Mouse (Mus musculus) effector memory CD4-positive, alpha-beta T cell, adult 5 months (primary cell): ENCODE results near the gene P2rx5. TPM values are rescaled to one million over a fixed set of nuclear protein-coding genes. Genes with fewer than 3 reads are reported as not detected.

Experiments used
- polyA plus RNA-seq: library from polyadenylated mRNA; unstranded; fragments of 100-300 nt; shearing (Covaris generic); gene quantifications from one replicate; pipeline ENCODE4 v1.2.1, GENCODE M21; 2017

Gene P2rx5
- polyA plus RNA-seq = not detected

GRCm38 (mm10) chr11:73159957-73160810, at the start of gene P2rx5:
Gene P2rx5 (plus strand): TSS chr11:73160421.

GRCm38 (mm10) chr11:73137591-73138501, 22.4 kb upstream of the P2rx5 start, which contains the start of gene Haspin:
Gene Haspin (minus strand): TSS chr11:73138294.

GRCm38 (mm10) chr11:73176608-73177508, 16.6 kb downstream of the P2rx5 start, which contains the start of the genes Emc6 and Tax1bp3:
Gene Emc6 (minus strand): TSS chr11:73177037.
Gene Tax1bp3 (plus strand): TSS chr11:73177083.

GRCm38 (mm10) chr11:73198603-73199229, 38.5 kb downstream of the P2rx5 start, which contains the start of gene Ctns:
Gene Ctns (minus strand): TSS chr11:73199042.

GRCm38 (mm10) chr11:73199230-73199712, 39.0 kb downstream of the P2rx5 start, which contains the start of gene Shpk:
Gene Shpk (plus strand): TSS chr11:73199460.

Other genes with a start within 250 kb of the P2rx5 start
- 236 TPM for gene Atp2a3, start 199.3 kb upstream of the P2rx5 start, polyA plus RNA-seq
- not detected for gene P2rx1, start 161.3 kb upstream of the P2rx5 start, polyA plus RNA-seq
- 4.6 TPM for gene Camkk1, start 141.4 kb upstream of the P2rx5 start, polyA plus RNA-seq
- gene Ncbp3, start 112.6 kb upstream of the P2rx5 start, polyA plus RNA-seq = 7.5 TPM
- gene Itgae, start 69.8 kb upstream of the P2rx5 start, polyA plus RNA-seq = 0.67 TPM
- gene Haspin, start 22.1 kb upstream of the P2rx5 start, polyA plus RNA-seq = 2.0 TPM
- gene Emc6, start 16.6 kb downstream of the P2rx5 start, polyA plus RNA-seq = 75.4 TPM
- gene Tax1bp3, start 16.7 kb downstream of the P2rx5 start, polyA plus RNA-seq = 12.5 TPM
- 9.9 TPM for gene Ctns, start 38.6 kb downstream of the P2rx5 start, polyA plus RNA-seq
- 4.3 TPM for gene Shpk, start 39.0 kb downstream of the P2rx5 start, polyA plus RNA-seq
- gene Trpv1, start 73.9 kb downstream of the P2rx5 start, polyA plus RNA-seq = not detected
- not detected for gene Trpv3, start 107.0 kb downstream of the P2rx5 start, polyA plus RNA-seq
- 0.41 TPM for gene Aspa, start 169.2 kb downstream of the P2rx5 start, polyA plus RNA-seq
- gene Gm49340, start 169.3 kb downstream of the P2rx5 start, polyA plus RNA-seq = not detected
- not detected for gene Spata22, start 169.3 kb downstream of the P2rx5 start, polyA plus RNA-seq
- gene Olfr20, start 190.4 kb downstream of the P2rx5 start, polyA plus RNA-seq = not detected
- gene Olfr376, start 210.8 kb downstream of the P2rx5 start, polyA plus RNA-seq = not detected
- not detected for gene Olfr1, start 239.2 kb downstream of the P2rx5 start, polyA plus RNA-seq